Mouse (Mus musculus): ENCODE measurements around the gene Vmn2r109.
"Not testable (repeated sequence)": the region's sequence is repeated elsewhere in the genome, so short reads cannot be mapped to it uniquely, and the experiment has no call there.

Vmn2r109 gene

GRCm38 (mm10) chr17:20564656-20565055 is at the start of gene Vmn2r109:
Vmn2r109 (minus strand) TSS chr17:20564756.
- DNase-seq = no peak

- DNase-seq = no peak
Measured at GRCm38 (mm10) chr17:20596323-20596722, 31.8 kb upstream of the Vmn2r109 start, which contains the start of gene Vmn2r110. Vmn2r110 (minus strand) TSS chr17:20596423.

GRCm38 (mm10) chr17:20508247-20508646 is 56.3 kb downstream of the Vmn2r109 start:
- DNase-seq = not testable (repeated sequence)

- DNase-seq = no peak
Measured at GRCm38 (mm10) chr17:20497858-20498257, 66.7 kb downstream of the Vmn2r109 start, which contains the start of gene Vmn1r225. Vmn1r225 (plus strand) TSS chr17:20498158.

All from kidney, adult 9 months (tissue).